Mouse (Mus musculus): ENCODE data around the gene Zbtb9. TPM values are rescaled to one million over a fixed set of nuclear protein-coding genes. Genes with fewer than 3 reads are reported as not detected.
"Not testable (repeated sequence)": the region's sequence is repeated elsewhere in the genome, so short reads cannot be mapped to it uniquely, and the experiment has no call there.

Gene Zbtb9
- total and polyA plus RNA-seq, 3 experiments = 10.7 to 13.4 TPM; not detected in 1

DNA sequence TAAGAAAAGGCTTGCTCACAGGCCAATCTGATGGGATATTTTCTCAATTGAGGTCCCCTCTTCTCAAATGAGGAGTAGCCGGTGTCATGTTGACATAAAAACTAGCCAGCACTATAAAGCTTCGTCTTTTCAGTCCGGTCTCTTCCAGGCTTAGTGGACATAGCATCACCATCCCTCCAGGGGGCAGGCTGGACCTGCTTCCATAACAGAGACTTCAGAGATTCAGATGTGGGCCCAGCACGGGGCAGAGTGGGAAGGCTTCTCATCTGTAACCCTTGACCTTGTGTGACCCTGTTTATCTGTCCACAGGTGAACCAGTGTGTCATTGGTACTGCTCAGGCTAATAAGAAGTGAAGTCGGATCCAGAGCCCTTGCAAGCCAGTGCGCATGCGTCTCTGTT, 41.2 kb upstream of the Zbtb9 start:
- TF ChIP-seq CTCF (IDR thresholded peaks at IDR 0.05 in 2 of 3, conservative IDR thresholded peaks at IDR 0.05 in 1 of 3; ENCODE audit: control insufficient read depth in 1 of 3, insufficient read depth in 1 of 3, low read depth in 2 of 3, low read length in 3 of 3, poor library complexity in 1 of 3, severe bottlenecking in 1 of 3) = peak; percentile 10 to 37 (median 16); a peak in 3 of 6 replicates
- peak; percentile 35 for TF ChIP-seq SMC3 (IDR thresholded peaks at IDR 0.05; ENCODE audit: low read depth, low read length)
- TF ChIP-seq RAD21 (IDR thresholded peaks at IDR 0.05; ENCODE audit: low read depth, low read length) = peak; percentile 24
- H3K9ac ChIP-seq (ENCODE audit: control insufficient read depth, low read depth, low read length, poor library complexity, severe bottlenecking); H3K27ac ChIP-seq (ENCODE audit: control insufficient read depth, low read depth, low read length): not testable (repeated sequence)

DNA sequence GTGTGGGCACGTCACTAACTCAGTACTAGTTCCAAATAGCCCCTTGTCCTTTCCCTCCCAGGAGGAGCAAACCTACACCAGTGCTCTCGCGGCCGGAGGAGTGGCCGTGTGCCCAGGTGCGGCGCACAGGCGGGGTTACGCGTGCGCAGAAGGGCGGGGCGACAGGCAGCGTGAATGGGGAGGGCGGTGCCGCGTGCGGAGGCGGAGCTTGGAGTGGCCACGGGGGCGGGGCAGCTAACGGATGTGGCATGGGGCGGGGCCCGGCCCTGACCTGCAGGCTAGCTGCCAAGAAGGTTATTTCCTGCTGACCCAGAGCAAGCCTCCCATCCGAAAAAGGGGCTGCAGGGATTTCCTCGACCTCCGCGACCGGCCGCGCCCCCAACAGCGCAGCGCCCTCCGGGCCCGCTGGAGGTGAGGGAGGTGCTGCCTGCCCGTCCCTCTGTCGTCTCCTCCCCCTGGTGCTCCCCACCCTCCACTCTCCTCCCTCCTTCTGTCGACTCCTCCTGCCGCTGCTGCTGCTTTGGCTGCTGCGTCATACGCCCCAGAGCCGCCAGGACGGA, 40.0 kb upstream of the Zbtb9 start, which contains the start of gene Phf1:
TSS of gene Phf1 (plus strand) at position 214 of the 560 bp plus-strand sequence.
- Histone ChIP-seq H3K36me3 (ENCODE audit: control insufficient read depth in 1 of 2, insufficient read depth in 2 of 2, low read length in 2 of 2) (peaks cover 2 to 11% of the 10 kb centered on the region in 2 experiments; a peak in 3 of 4 replicates), H3K9ac (ENCODE audit: control insufficient read depth, low read depth, low read length, poor library complexity, severe bottlenecking) (no peak within 1 kb of the TSS), H3K27ac (ENCODE audit: control insufficient read depth, low read depth, low read length) (no peak within 1 kb of the TSS), H3K4me3 (ENCODE audit: control insufficient read depth in 1 of 2, insufficient read depth in 1 of 2, low read depth in 2 of 2, low read length in 2 of 2) (no peak within 1 kb of the TSS), H3K9me3 (replicated peaks; ENCODE audit: insufficient read depth, low read length) (no peaks in the 10 kb centered on the region), H3K4me1 (ENCODE audit: control insufficient read depth in 1 of 2, insufficient read depth in 2 of 2, low read length in 2 of 2) (peaks cover 0 to 3% of the 10 kb centered on the region in 2 experiments; a peak in 2 of 4 replicates), H3K79me2 (ENCODE audit: control insufficient read depth, insufficient read depth, low read length, poor library complexity) (peaks cover 14% of the 10 kb centered on the region), H3K27me3 (ENCODE audit: control insufficient read depth in 1 of 2, insufficient read depth in 2 of 2, low read length in 2 of 2) (no peaks in the 10 kb centered on the region)
- no peak for TF ChIP-seq CHD2 (IDR thresholded peaks at IDR 0.05; ENCODE audit: low read length)
- TF ChIP-seq ETS1 (IDR thresholded peaks at IDR 0.05; ENCODE audit: low read depth, low read length) = no peak
- TF ChIP-seq SMC3 (IDR thresholded peaks at IDR 0.05; ENCODE audit: low read depth, low read length) = no peak
- TF ChIP-seq TAL1 (IDR thresholded peaks at IDR 0.05; ENCODE audit: low read length) = no peak
- no peak for TF ChIP-seq EP300 (IDR thresholded peaks at IDR 0.05; ENCODE audit: low read depth in 1 of 2, low read length in 2 of 2)
- TF ChIP-seq JUND (IDR thresholded peaks at IDR 0.05; ENCODE audit: low read depth, low read length) = no peak
- TF ChIP-seq POLR2A (IDR thresholded peaks at IDR 0.05; ENCODE audit: control insufficient read depth in 1 of 2, insufficient read depth in 1 of 2, low read depth in 1 of 2, low read length in 2 of 2, poor library complexity in 1 of 2) = no peak
- TF ChIP-seq UBTF (IDR thresholded peaks at IDR 0.05; ENCODE audit: borderline replicate concordance, insufficient read depth, low read depth, low read length) = no peak
- no peak for DNase-seq (ENCODE audit: low read depth, low spot score)

More for the DNA sequence above, 41.2 kb upstream of the Zbtb9 start:
- not testable (repeated sequence) for H3K4me3 ChIP-seq (ENCODE audit: control insufficient read depth in 1 of 2, insufficient read depth in 1 of 2, low read depth in 2 of 2, low read length in 2 of 2); H3K9me3 ChIP-seq (replicated peaks; ENCODE audit: insufficient read depth, low read length); H3K4me1 ChIP-seq (ENCODE audit: control insufficient read depth in 1 of 2, insufficient read depth in 2 of 2, low read length in 2 of 2); H3K27me3 ChIP-seq (ENCODE audit: control insufficient read depth in 1 of 2, insufficient read depth in 2 of 2, low read length in 2 of 2); H3K79me2 ChIP-seq (ENCODE audit: control insufficient read depth, insufficient read depth, low read length, poor library complexity)
- DNase-seq (ENCODE audit: low read depth, low spot score) = peak; percentile 31
- peaks cover 0 to 11% of the 10 kb centered on the region in 2 experiments; a peak in 2 of 4 replicates for H3K36me3 ChIP-seq (ENCODE audit: control insufficient read depth in 1 of 2, insufficient read depth in 2 of 2, low read length in 2 of 2)

DNA sequence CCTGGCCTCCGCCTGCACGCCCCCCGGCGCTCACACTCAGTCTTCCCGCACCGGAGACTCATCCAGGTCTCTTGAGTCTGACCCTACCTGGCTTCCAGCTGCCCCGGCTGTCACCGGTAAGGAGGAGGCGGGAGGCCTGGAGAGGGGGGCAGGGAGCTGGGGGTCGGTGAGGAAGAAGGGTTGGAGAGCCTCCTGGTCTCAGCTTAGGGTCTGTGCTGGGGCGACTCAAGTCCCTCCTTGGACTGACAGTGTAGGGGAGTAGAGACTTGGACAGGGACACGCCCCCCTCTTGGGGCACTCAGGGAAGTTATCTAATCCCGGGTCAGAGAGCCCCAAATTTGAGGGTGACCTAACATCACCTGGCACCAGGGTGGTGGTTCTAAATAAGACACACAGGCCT, 39.5 kb upstream of the Zbtb9 start:
- no peak overlapping the region for H3K27ac ChIP-seq (ENCODE audit: control insufficient read depth, low read depth, low read length)

More for the DNA sequence above, 39.5 kb upstream of the Zbtb9 start:
- peaks cover 2 to 11% of the 10 kb centered on the region in 2 experiments; a peak in 3 of 4 replicates for H3K36me3 ChIP-seq (ENCODE audit: control insufficient read depth in 1 of 2, insufficient read depth in 2 of 2, low read length in 2 of 2)
- no peaks in the 10 kb centered on the region for H3K27me3 ChIP-seq (ENCODE audit: control insufficient read depth in 1 of 2, insufficient read depth in 2 of 2, low read length in 2 of 2)
- peaks cover 0 to 3% of the 10 kb centered on the region in 2 experiments; a peak in 2 of 4 replicates for H3K4me1 ChIP-seq (ENCODE audit: control insufficient read depth in 1 of 2, insufficient read depth in 2 of 2, low read length in 2 of 2)
- DNase-seq (ENCODE audit: low read depth, low spot score) = no peak
- H3K79me2 ChIP-seq (ENCODE audit: control insufficient read depth, insufficient read depth, low read length, poor library complexity) = peaks cover 18% of the 10 kb centered on the region
- H3K9me3 ChIP-seq (replicated peaks; ENCODE audit: insufficient read depth, low read length) = no peaks in the 10 kb centered on the region
- TF ChIP-seq TCF12 (IDR thresholded peaks at IDR 0.05; ENCODE audit: low read depth, low read length) = no peak
- TF ChIP-seq CHD1 (IDR thresholded peaks at IDR 0.05; ENCODE audit: low read depth, low read length) = no peak
- TF ChIP-seq POLR2AphosphoS2 (IDR thresholded peaks at IDR 0.05; ENCODE audit: low read length) = 0 out of 2 replicates have a peak, but pooled peaks have one; percentile 22
- H3K4me3 ChIP-seq (ENCODE audit: control insufficient read depth in 1 of 2, insufficient read depth in 1 of 2, low read depth in 2 of 2, low read length in 2 of 2) = no peak overlapping the region
- no peak overlapping the region for H3K9ac ChIP-seq (ENCODE audit: control insufficient read depth, low read depth, low read length, poor library complexity, severe bottlenecking)
